ENCODE assay signal across 9 mouse cellular contexts in the genomic region with DNA sequence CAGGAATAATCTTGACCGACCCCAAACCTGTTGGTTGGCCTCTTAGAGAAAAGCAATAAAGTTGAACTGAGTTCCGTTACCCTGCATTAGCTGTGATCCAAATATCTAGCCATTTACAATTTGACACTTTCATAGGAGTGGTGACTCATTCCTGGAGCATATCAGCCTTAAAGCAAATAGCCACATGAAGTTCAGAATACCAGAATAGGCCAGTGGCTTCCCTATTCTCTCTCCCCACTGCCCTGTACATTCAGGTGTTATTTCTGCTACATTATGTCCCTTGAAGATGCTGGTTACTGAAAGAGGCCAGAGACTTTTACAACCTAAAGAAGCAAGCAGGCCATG.
DNase-seq lines count a peak whose midpoint lies in the region; ATAC-seq and TF ChIP-seq lines count a peak whose summit lies in the region.
"Had no signal": no experiment of that assay in that cellular context is flagged by ENCODE, and none has a peak within 500 bp of the region (broad histone marks: within the 10 kb centered on the region; RNA-seq: fewer than 3 reads in every experiment).

No protein-coding gene starts in this region.

- H3K4me3 ChIP-seq in heart, embryonic 11.5 days (ENCODE audit: low read depth, low read length): no peak overlapping the region
- H3K4me3 ChIP-seq in lung, embryonic 15.5 days: no peak overlapping the region
- no peak overlapping the region for H3K4me3 ChIP-seq in intestine, postnatal 0 days (ENCODE audit: low read depth, low read length)
- no peak overlapping the region for H3K4me3 ChIP-seq in stomach, embryonic 15.5 days (replicated peaks)
- H3K4me3 ChIP-seq in forebrain, embryonic 10.5 days: no peak overlapping the region

- peak overlapping the region; percentile 41 for H3K4me2 ChIP-seq in heart, embryonic 11.5 days
- peak overlapping the region; percentile 45 for H3K4me2 ChIP-seq in lung, embryonic 15.5 days
- H3K4me2 ChIP-seq in intestine, postnatal 0 days (replicated peaks; ENCODE audit: low read depth): peak overlapping the region; percentile 27
- H3K4me2 ChIP-seq in stomach, embryonic 15.5 days: no peak overlapping the region

- no peak overlapping the region for H3K9ac ChIP-seq in heart, embryonic 11.5 days (ENCODE audit: low read depth, low read length)
- no peak overlapping the region for H3K9ac ChIP-seq in lung, embryonic 15.5 days
- H3K9ac ChIP-seq in intestine, postnatal 0 days (ENCODE audit: low read depth, low read length): no peak overlapping the region
- H3K9ac ChIP-seq in stomach, embryonic 15.5 days: no peak overlapping the region

- peak overlapping the region; percentile 84 for H3K27ac ChIP-seq in heart, embryonic 11.5 days (ENCODE audit: low read depth, low read length)
- peak overlapping the region; percentile 90 for H3K27ac ChIP-seq in lung, embryonic 15.5 days
- H3K27ac ChIP-seq in intestine, postnatal 0 days (ENCODE audit: low read depth, low read length): peak overlapping the region; percentile 29; the same call in 1 of the 2 replicates
- peak overlapping the region; percentile 63 for H3K27ac ChIP-seq in stomach, embryonic 15.5 days
- no peak overlapping the region for H3K27ac ChIP-seq in forebrain, embryonic 10.5 days

- 35% methylated on average over 2 of the region's 2 CpGs for WGBS in heart, embryonic 11.5 days (ENCODE audit: insufficient replicate concordance)
- 18% methylated on average over 2 of the region's 2 CpGs for WGBS in lung, embryonic 15.5 days
- 19% methylated on average over 2 of the region's 2 CpGs for WGBS in intestine, postnatal 0 days
- 19% methylated on average over 2 of the region's 2 CpGs for WGBS in stomach, embryonic 15.5 days
- WGBS in forebrain, embryonic 10.5 days: 79% methylated on average over 2 of the region's 2 CpGs

- H3K36me3 ChIP-seq in heart, embryonic 11.5 days (ENCODE audit: control insufficient read depth, insufficient read depth, low read length): no peaks in the 10 kb centered on the region
- H3K36me3 ChIP-seq in lung, embryonic 15.5 days: 0 out of 2 replicates have a peak, but pooled peaks cover 2% of the 10 kb centered on the region
- no peaks in the 10 kb centered on the region for H3K36me3 ChIP-seq in intestine, postnatal 0 days (ENCODE audit: control insufficient read depth, insufficient read depth)
- H3K36me3 ChIP-seq in stomach, embryonic 15.5 days: no peaks in the 10 kb centered on the region
- no peaks in the 10 kb centered on the region for H3K36me3 ChIP-seq in forebrain, embryonic 10.5 days (replicated peaks)

- no peak for TF ChIP-seq CTCF in intestine, postnatal 0 days (IDR thresholded peaks at IDR 0.05; ENCODE audit: low read depth)

- no peak for ATAC-seq in heart, embryonic 11.5 days (replicated peaks; ENCODE audit: insufficient number of reproducible peaks, low FRiP score, low TSS enrichment)
- no peak for ATAC-seq in lung, embryonic 15.5 days (ENCODE audit: borderline replicate concordance, extremely low read depth, low FRiP score, low TSS enrichment)
- no peak for ATAC-seq in intestine, postnatal 0 days
- 0 out of 2 replicates have a peak, but pooled peaks have one; percentile 36 for ATAC-seq in stomach, embryonic 15.5 days (ENCODE audit: insufficient read depth, low FRiP score, low read depth)
- ATAC-seq: forebrain, embryonic 14.5 days had no signal

- peaks cover 3% of the 10 kb centered on the region for H3K9me3 ChIP-seq in heart, embryonic 11.5 days (replicated peaks; ENCODE audit: control insufficient read depth, low read length)
- no peaks in the 10 kb centered on the region; the same call in 1 of the 2 replicates for H3K9me3 ChIP-seq in lung, embryonic 15.5 days
- no peaks in the 10 kb centered on the region for H3K9me3 ChIP-seq in intestine, postnatal 0 days (ENCODE audit: control insufficient read depth)
- H3K9me3 ChIP-seq in stomach, embryonic 15.5 days: no peaks in the 10 kb centered on the region
- peaks cover 3% of the 10 kb centered on the region for H3K9me3 ChIP-seq in forebrain, embryonic 10.5 days

- H3K27me3 ChIP-seq in heart, embryonic 11.5 days (ENCODE audit: control insufficient read depth, insufficient read depth, low read length): no peaks in the 10 kb centered on the region
- H3K27me3 ChIP-seq in lung, embryonic 15.5 days: no peaks in the 10 kb centered on the region
- no peaks in the 10 kb centered on the region for H3K27me3 ChIP-seq in intestine, postnatal 0 days (replicated peaks; ENCODE audit: control insufficient read depth, insufficient read depth, low read length)
- H3K27me3 ChIP-seq in stomach, embryonic 15.5 days (replicated peaks): no peaks in the 10 kb centered on the region
- H3K27me3 ChIP-seq in forebrain, embryonic 10.5 days (ENCODE audit: poor library complexity, severe bottlenecking): no peaks in the 10 kb centered on the region

- peaks cover 14% of the 10 kb centered on the region for H3K4me1 ChIP-seq in heart, embryonic 11.5 days (ENCODE audit: control insufficient read depth, insufficient read depth, low read length)
- H3K4me1 ChIP-seq in lung, embryonic 15.5 days: peaks cover 40% of the 10 kb centered on the region
- H3K4me1 ChIP-seq in intestine, postnatal 0 days (replicated peaks; ENCODE audit: control insufficient read depth, insufficient read depth, low read length): no peaks in the 10 kb centered on the region; the same call in 1 of the 2 replicates
- H3K4me1 ChIP-seq in stomach, embryonic 15.5 days: peaks cover 17% of the 10 kb centered on the region
- peaks cover 12% of the 10 kb centered on the region for H3K4me1 ChIP-seq in forebrain, embryonic 10.5 days

- no peak for DNase-seq in heart, postnatal 4 days
- DNase-seq in lung, postnatal 36 days: no peak
- DNase-seq in thymus, postnatal 10 days (ENCODE audit: low spot score in 2 of 2): no peak
- no peak for DNase-seq in forebrain, embryonic 10.5 days (ENCODE audit: extremely low spot score, low spot score)
